Mouse (Mus musculus) embryonic fibroblast, embryonic 13.5 days (primary cell): ENCODE measurements at regions not wholly inside any gene's neighbourhood (a gene's known extent, or its start where the extent isn't known, plus 50 kb on each side); places are given as distances from the start of the nearest gene placed in this dataset.

Source experiments
- CTCF ChIP-seq: IDR thresholded peaks from 2 replicates; pipeline ENCODE4 v1.5.1; 2011; ENCODE audit warnings: mild to moderate bottlenecking, control low read depth, low read length, moderate library complexity, borderline replicate concordance; ENCODE audit not compliant: insufficient read depth
- POLR2A ChIP-seq: IDR thresholded peaks from 2 replicates; pipeline ENCODE4 v1.6.1; 2011; ENCODE audit warnings: low read depth, mild to moderate bottlenecking, control low read depth, low read length, moderate library complexity

GRCm38 (mm10) chr5:64744041-64744440 lies 59.1 kb upstream of the Klf3 start:
- TF ChIP-seq CTCF: no peak
- TF ChIP-seq POLR2A: no peak
